8 mouse cellular contexts compared by ENCODE assay signal in genomic region chr19:55742386-55743000, GRCm38 (mm10). TPM values are rescaled to one million over a fixed set of nuclear protein-coding genes. Genes with fewer than 3 reads are reported as not detected.
DNase-seq lines count a peak whose midpoint lies in the region; ATAC-seq and TF ChIP-seq lines count a peak whose summit lies in the region.

No protein-coding gene starts in this region.

- no peak for ATAC-seq in CD4-positive, CD25-positive, alpha-beta regulatory T cell, adult 4 months
- ATAC-seq in hindbrain, postnatal 0 days = no peak
- no peak for ATAC-seq in liver, embryonic 13.5 days (ENCODE audit: low read depth)
- ATAC-seq in neural tube, embryonic 15.5 days (ENCODE audit: low FRiP score) = no peak

- no peak for TF ChIP-seq CTCF in hindbrain, postnatal 0 days (IDR thresholded peaks at IDR 0.05; ENCODE audit: low read depth)

- no peaks in the 10 kb centered on the region for H3K36me3 ChIP-seq in hindbrain, postnatal 0 days (ENCODE audit: insufficient read depth, low read length)
- no peaks in the 10 kb centered on the region for H3K36me3 ChIP-seq in liver, embryonic 13.5 days
- no peaks in the 10 kb centered on the region for H3K36me3 ChIP-seq in neural tube, embryonic 15.5 days

- peak overlapping the region; percentile 89 for H3K27ac ChIP-seq in hindbrain, postnatal 0 days
- H3K27ac ChIP-seq in liver, embryonic 13.5 days = peak overlapping the region; percentile 84
- H3K27ac ChIP-seq in neural tube, embryonic 15.5 days (replicated peaks) = peak overlapping the region; percentile 83

- peak overlapping the region; percentile 72 for H3K4me2 ChIP-seq in hindbrain, postnatal 0 days (ENCODE audit: low read depth, low read length)
- peak overlapping the region; percentile 72 for H3K4me2 ChIP-seq in liver, embryonic 13.5 days
- H3K4me2 ChIP-seq in neural tube, embryonic 15.5 days = peak overlapping the region; percentile 61

- H3K4me1 ChIP-seq in hindbrain, postnatal 0 days (ENCODE audit: insufficient read depth, low read length) = peaks cover 5% of the 10 kb centered on the region; the same call in 1 of the 2 replicates
- peaks cover 48% of the 10 kb centered on the region for H3K4me1 ChIP-seq in liver, embryonic 13.5 days (replicated peaks)
- peaks cover 52% of the 10 kb centered on the region for H3K4me1 ChIP-seq in neural tube, embryonic 15.5 days

- WGBS in hindbrain, postnatal 0 days = 1% methylated on average over 68 of the region's 70 CpGs
- under 1% methylated on average over 64 of the region's 70 CpGs for WGBS in liver, embryonic 13.5 days (ENCODE audit: insufficient replicate concordance)
- WGBS in neural tube, embryonic 15.5 days = under 1% methylated on average over 38 of the region's 70 CpGs

- peak overlapping the region; percentile 54 for H3K4me3 ChIP-seq in hindbrain, postnatal 0 days (ENCODE audit: low read length)
- H3K4me3 ChIP-seq in liver, embryonic 13.5 days (replicated peaks) = peak overlapping the region; percentile 65
- H3K4me3 ChIP-seq in neural tube, embryonic 15.5 days (replicated peaks) = peak overlapping the region; percentile 40

- H3K9ac ChIP-seq in hindbrain, postnatal 0 days (replicated peaks; ENCODE audit: low read length) = peak overlapping the region; percentile 68
- H3K9ac ChIP-seq in liver, embryonic 13.5 days = peak overlapping the region; percentile 72
- H3K9ac ChIP-seq in neural tube, embryonic 15.5 days (replicated peaks) = peak overlapping the region; percentile 45

- no peaks in the 10 kb centered on the region for H3K9me3 ChIP-seq in hindbrain, postnatal 0 days (ENCODE audit: low read length)
- no peaks in the 10 kb centered on the region for H3K9me3 ChIP-seq in liver, embryonic 13.5 days (replicated peaks)
- no peaks in the 10 kb centered on the region for H3K9me3 ChIP-seq in neural tube, embryonic 15.5 days (replicated peaks)

- peaks cover 4% of the 10 kb centered on the region; the same call in 1 of the 2 replicates for H3K27me3 ChIP-seq in hindbrain, postnatal 0 days (ENCODE audit: insufficient read depth, low read length)
- peaks cover 86% of the 10 kb centered on the region for H3K27me3 ChIP-seq in liver, embryonic 13.5 days
- peaks cover 18% of the 10 kb centered on the region for H3K27me3 ChIP-seq in neural tube, embryonic 15.5 days (replicated peaks)

- peak; percentile 40 for DNase-seq in CD4-positive, CD25-positive, alpha-beta regulatory T cell, adult 2 months (ENCODE audit: low read depth, low spot score)
- DNase-seq in adrenal gland, postnatal 10 days = peak; percentile 66
- peak; percentile 60 for DNase-seq in gastrocnemius, postnatal 10 days
- DNase-seq in hindbrain, postnatal 0 days (ENCODE audit: low spot score) = peak; percentile 51
- peak; percentile 15 for DNase-seq in liver, embryonic 13.5 days
- DNase-seq in urinary bladder, postnatal 36 days (ENCODE audit: low spot score in 2 of 2) = peak; percentile 44 to 54

RNA-seq across cellular contexts. Expression of gene Tcf7l2, which starts 0.9 kb away (rescaled TPM):
- polyA plus RNA-seq in CD4-positive, CD25-positive, alpha-beta regulatory T cell, adult 4 months (2017; shearing (Covaris generic)) = 1 to 10 TPM; 2.4 to 3.5 TPM
- total RNA-seq in adrenal gland, postnatal 10 days (2021) = 10 to 100 TPM; 22.8 to 26.1 TPM
- total RNA-seq in gastrocnemius, postnatal 10 days (2021) = 10 to 100 TPM; 18.2 to 27.3 TPM
- 3.9 and 4.0 TPM in 2 replicates for total RNA-seq in hindbrain, postnatal 0 days (2014; rRNA removed)
- 37.3 and 71.6 TPM in 2 replicates for polyA plus RNA-seq in hindbrain, postnatal 0 days (2015; fragmentation: Nextera tagmentation; extraction: Ambion mirVana)
- 17.8 and 23.4 TPM in 2 replicates for polyA plus RNA-seq in liver, embryonic 13.5 days (2015; fragmentation: Nextera tagmentation; extraction: Ambion mirVana)
- polyA plus RNA-seq in neural tube, embryonic 15.5 days (2015; fragmentation: Nextera tagmentation; extraction: Ambion mirVana) = 13.3 and 22.4 TPM in 2 replicates

Comparison
In these comparisons a context has a peak if more than half of its experiments do, and no peak if none do; other contexts are left out.
1. DNase-seq: peak in every context shown above with its lines; median percentile 66 in adrenal gland, postnatal 10 days; 60 in gastrocnemius, postnatal 10 days; 51 in hindbrain, postnatal 0 days; 49 in urinary bladder, postnatal 36 days; 40 in CD4-positive, CD25-positive, alpha-beta regulatory T cell, adult 2 months; 15 in liver, embryonic 13.5 days.